Mouse (Mus musculus) cerebellum, adult (tissue): Measurements from ENCODE around the gene Lmna.

Experiments
- ATAC-seq: cut with Nextera tagmentation; 2 replicates; pipeline ENCODE4 v1.9.2; 2017; ENCODE audit warnings: mild to moderate bottlenecking, moderate library complexity, mixed read lengths; ENCODE audit not compliant: insufficient number of reproducible peaks, low FRiP score, low TSS enrichment

Gene Lmna

GRCm38 (mm10) chr3:88523027-88523426 is 13.3 kb upstream of the Lmna start:
- no peak for ATAC-seq

- no peak for ATAC-seq
Observed at GRCm38 (mm10) chr3:88521803-88522331, 12.1 kb upstream of the Lmna start.

- no peak for ATAC-seq
Observed at GRCm38 (mm10) chr3:88521156-88521555, 11.4 kb upstream of the Lmna start.

DNA sequence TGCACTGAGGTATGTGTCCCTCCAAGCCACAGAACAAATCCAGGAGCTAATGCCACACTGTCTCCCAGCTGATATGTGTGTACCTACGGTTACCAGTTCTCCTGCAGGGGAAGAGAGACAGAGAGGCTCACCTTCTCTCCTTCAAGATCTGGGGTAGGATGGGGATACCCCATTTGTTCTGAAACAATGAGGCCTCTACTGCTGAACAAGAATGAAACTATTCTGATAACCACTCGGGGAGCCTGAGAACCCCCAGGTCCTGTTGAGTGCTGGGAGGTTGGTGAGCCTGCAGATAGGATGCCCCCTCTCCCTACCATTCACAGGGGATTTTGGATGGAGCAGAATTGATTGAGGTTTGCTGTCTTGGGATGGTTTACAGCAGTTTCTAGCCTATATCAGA is 10.3 kb upstream of the Lmna start:
- no peak for ATAC-seq

DNA sequence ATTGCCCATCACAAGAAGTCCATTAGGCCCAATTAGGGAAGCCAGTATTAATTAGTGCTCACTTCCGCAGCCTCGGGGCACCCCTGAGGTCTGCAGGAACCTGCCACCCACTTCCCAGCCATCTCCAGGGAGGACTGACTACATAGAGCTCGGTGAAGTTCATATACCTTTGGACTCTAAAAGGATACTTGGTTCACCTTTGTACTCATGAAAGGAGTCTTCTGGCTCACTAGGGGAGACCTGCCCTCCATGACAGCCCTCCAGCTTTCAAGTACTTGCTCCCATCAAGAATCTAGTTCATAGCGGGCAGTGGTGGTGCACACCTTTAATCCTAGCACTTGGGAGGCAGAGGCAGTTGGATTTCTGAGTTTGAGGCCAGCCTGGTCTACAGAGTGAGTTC is 8.7 kb upstream of the Lmna start:
- ATAC-seq, result no peak

- no peak for ATAC-seq
Observed at GRCm38 (mm10) chr3:88516407-88516806, 6.7 kb upstream of the Lmna start.

GRCm38 (mm10) chr3:88515095-88515386 is 5.3 kb upstream of the Lmna start:
- no peak for ATAC-seq

- ATAC-seq, result no peak
Observed at GRCm38 (mm10) chr3:88514231-88515094, 4.7 kb upstream of the Lmna start.

GRCm38 (mm10) chr3:88513546-88514115 is 3.9 kb upstream of the Lmna start:
- no peak for ATAC-seq

DNA sequence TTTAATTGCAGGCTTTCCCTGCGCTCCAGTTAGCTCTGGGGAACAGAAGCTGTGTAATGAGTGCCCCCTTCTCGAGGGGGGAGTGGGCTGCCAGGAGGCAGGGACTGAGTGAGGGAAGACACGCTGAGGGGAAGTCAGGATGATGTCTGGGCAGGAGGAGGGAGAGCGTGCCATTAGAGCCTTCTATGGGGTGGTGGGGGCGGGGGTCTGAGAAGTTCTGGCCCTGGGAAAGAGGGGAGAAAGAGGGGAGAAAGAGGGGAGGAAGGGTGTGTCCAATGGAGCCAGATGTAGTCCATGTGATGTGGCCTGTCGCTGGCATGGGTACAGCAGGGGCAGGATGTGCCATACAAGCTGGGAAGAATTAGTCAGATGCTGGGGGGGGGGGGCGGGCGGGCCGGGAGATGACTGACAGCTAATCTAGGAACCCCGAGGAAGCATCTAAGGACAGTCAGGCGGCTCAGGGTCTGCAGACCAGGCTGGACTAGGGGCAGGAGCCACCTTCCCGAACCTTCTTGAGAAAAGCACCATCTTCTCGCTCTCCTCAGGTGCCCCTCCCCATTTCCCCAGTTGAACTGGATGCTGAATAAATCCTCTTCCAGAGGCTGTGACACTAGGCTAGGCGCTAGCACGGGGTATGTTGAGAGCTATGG is 3.3 kb upstream of the Lmna start:
- ATAC-seq, result no peak

GRCm38 (mm10) chr3:88512141-88512895 is 2.6 kb upstream of the Lmna start:
- no peak for ATAC-seq

DNA sequence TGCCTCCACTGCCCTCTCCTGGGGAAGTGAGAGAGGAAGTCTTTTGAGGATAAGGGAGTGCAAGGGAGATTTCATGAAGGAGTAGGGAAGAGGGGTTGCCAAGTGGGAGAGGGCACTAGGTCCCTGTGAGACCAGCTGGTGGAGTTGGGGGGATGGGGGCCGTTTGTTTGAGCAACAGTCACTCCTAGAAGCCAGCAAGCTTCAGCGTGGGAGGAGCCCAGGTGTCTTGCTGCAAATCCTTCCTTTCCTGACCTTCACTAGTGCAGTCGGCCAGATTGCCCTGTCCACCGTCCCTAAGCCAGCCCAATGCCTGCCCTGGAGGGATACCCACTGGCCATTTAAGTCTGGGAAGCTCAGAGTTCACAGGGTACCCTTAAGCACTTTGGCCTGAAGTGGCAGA is 1.8 kb upstream of the Lmna start:
- no peak for ATAC-seq

GRCm38 (mm10) chr3:88510421-88511289 is 899 bp upstream of the Lmna start:
- no peak for ATAC-seq

DNA sequence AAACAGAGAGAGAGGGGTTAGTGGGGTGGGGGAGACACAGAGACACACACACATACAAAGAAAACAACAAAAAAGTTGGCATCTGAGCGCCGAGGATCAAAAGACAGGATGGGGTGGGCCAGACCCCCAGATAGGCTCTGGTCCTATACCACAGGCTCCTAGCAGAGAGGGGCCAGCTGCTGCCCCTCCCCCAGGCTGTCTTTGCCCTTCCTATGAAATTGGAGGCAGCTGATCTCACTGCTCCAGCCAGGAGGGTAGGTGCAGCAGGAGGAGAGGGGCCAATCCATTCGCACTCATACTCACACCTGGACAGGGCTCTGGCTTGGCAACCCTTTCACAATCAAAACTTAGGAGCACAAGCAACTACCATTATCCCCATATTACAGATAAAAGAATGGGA is 506 bp downstream of the Lmna start:
- ATAC-seq, result peak; percentile 2; the same call in 1 of the 2 replicates

DNA sequence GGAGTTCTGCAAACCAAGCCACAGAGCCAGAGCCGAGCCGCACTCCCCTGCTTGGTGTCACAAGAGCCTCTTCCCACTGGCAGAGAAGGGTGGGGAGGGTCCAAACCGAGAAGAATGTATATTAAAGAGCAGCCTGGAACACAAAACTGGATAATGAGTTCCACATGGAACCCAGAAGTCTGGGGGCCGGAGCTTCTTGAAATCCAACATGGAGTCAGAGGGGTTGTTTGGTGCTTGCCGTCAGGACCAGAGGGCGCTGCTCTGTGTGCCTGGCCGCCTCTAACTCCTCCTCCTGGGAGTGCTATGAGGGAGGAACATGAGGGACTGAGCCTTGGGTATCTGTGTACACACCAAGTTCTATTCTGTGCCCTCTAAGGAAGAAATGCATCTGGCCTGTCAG is 4.0 kb downstream of the Lmna start:
- ATAC-seq, result no peak

- ATAC-seq, result no peak
Observed at GRCm38 (mm10) chr3:88505081-88505480, 4.7 kb downstream of the Lmna start.

DNA sequence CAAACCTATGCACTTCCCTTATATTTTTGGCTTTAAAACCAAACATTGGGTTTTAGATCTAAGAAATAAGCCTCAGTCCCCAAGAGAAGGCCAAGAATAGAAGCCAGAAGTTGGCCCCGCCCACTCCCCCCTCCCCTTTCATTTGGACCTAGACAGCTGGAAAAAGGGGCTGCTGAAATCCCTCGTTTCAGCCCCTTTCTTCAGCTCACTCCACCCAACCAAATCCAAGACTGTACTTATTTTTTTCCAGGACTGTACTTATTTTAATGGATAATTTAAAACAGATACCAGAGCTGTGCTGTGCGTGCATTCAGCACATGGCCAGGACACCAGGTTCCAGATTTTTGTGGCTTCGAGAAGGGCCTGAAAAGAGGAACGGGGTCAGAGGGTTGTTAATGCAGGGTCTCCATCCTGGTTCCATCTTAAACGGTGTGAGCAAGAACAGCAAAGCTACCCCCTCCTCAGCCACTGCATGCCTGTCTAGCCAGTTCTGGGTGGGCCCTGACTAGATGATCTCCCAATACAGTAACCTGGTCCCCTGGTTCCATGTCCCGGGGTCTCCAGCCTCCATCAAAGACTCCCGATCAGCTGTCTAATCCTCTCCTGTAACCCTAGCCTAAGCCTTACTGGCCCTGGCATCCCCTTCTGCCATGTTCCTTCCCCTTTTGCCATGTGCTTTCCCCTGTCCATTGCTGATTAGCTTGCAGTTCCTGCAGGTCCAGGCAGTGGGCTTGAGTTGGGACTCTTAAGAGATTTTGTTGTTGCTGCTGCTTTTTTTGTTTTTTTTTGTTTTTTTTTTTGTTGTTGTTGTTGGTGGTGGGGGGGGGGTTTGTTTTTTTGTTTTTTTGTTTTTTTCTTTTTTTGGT is 5.6 kb downstream of the Lmna start:
- ATAC-seq, result no peak

DNA sequence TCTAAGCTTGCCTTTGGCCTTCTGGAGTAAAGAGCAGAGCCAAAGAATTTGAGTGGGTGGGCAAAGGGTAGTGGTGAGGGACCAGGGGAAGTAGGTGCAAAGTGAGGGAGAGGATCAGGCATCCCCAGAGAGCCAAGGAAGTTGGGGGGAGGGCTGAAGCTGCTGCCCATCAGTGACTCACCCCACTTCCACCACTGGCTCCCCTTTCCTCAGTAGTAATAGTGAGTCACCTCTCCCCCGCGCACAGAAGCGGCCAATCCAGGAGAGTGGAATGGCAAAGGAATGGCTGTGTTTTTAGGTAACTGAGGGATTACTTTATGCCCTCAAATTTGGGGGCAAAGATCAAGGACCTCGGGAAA is 6.3 kb downstream of the Lmna start:
- 0 out of 2 replicates have a peak, but pooled peaks have one; percentile 5 for ATAC-seq
